Mouse (Mus musculus): ENCODE data around the gene Hdc.
"Not testable (repeated sequence)": the region's sequence is repeated elsewhere in the genome, so short reads cannot be mapped to it uniquely, and the experiment has no call there.

The Hdc gene

DNA sequence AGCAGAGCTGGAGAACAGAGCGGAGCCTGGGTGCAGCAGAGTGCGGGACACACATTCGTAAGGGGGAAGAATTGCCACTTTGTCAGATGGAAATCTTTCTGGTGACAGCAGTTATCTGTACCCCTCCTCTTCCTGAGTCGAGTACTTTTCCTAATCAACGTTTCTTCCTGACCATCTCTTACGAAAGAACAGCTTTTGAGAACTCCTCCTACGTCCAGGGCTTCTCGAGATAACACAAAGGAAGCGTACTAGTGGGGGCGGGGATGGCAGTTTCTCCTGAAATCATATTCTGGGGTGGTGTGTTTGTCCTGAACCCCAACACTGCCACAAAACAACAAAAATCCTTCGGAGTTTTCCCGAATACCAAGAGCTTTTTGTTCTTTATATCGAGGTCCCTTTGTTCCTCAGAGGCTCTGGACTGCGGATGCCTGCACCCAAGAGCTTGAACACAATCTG is at the start of gene Hdc:
Hdc (minus strand) TSS at position 51 of the 456 bp plus-strand sequence.
- no peak for DNase-seq (ENCODE audit: low read depth, low spot score)

DNA sequence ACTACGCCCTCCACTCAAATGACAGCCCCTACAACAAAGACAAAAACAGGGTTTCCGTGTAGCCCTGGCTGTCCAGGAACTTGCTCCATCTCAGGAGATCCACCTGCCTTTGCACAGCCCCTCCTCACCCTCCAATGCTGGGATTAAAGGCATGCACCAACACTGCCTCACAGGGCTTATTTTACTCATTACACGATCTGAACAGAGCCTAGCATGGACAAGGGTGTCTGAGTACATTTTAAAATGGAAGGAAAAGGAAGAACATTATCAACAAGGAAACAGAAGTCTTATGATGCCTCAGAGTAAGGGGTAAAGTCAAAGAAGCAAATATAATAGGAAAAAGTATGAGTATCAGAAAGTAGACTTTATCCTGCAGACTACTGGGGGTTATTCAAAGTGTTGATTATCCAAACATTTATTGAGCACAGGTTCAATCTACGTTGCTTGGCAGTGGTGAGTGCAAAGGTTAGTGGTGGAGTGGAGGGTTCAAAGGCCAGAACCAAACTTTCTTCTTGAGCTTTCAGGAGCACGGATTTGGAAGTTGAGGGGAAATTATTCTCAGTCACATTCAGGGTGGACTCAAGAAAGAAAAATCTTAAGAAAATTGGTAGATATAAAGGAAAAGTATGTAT is 49.6 kb upstream of the Hdc start:
- DNase-seq (ENCODE audit: low read depth, low spot score): no peak

DNA sequence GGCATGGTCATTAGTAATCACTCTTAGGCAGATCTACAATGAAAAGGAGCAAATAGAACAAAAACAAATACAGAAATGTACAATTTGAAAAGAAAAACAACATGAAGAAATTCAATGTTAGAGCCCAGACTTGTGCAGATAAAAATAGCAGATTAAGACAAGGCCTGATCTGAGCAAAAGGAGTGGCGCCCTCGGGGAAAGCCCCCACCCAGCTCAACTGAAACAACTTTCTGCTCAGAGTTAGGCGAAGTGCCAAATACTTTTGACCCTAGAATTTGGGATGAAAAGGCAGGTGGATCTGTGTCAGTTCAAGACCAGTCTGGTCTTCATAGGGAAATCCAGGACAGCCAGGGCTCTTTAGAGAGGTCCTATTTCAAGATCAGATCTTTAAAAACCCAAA is 46.9 kb upstream of the Hdc start:
- DNase-seq (ENCODE audit: low read depth, low spot score): no peak

DNA sequence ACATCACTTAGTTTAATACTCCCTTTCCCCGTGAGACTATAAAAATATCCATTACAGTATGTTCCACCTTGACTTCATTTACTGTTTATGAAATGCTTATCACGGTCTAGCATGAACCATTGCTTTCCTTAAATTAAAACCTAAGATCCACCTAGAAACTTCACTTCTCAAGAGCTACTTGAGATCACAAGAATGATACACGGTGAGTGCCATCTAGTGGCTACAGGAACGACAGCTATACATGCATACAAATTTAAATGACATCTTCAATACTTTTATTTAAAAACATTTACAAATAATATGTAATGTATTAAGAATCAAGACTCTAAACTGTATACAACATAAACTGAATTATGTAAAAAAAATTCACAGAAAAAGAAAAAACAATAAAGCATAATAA is 44.4 kb upstream of the Hdc start:
- peak; percentile 80 for DNase-seq (ENCODE audit: low read depth, low spot score)

DNA sequence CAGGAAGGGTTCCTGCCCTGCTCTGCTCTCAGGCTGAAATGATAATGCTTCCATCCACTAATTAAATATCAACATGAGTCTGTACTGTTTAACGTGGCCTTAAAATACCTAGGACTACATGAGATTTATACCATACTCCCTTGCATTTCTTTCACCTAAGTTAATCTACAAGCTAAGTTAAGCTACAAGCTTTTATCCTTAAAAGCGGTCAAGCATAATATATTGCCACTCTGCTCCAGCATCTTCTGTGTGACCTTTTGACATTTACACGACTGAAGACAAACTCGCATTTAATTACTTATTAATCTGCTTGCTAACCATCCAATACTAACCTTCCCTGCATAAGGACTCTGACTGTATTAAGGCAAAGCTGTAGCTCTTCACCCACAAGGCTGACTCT is 33.8 kb upstream of the Hdc start:
- DNase-seq (ENCODE audit: low read depth, low spot score): no peak

DNA sequence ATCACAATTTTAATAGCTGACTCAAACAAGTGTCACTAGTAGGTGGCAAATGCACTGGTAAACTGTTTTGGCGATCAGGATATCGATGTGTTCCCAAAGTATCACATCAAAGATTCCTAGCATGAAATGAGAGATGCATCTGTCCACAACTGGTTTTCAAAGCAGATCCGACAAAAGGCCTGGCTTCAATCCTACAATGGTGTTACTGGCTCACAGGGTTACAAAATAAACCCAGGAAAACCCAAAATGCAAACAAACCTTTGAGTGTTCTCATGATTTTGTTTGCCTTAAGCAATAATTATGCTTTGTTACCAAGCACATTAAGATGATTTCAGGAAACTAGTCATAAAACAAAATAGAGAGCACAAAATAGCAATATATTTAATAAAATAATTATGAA is 28.7 kb upstream of the Hdc start:
- DNase-seq (ENCODE audit: low read depth, low spot score): no peak

DNA sequence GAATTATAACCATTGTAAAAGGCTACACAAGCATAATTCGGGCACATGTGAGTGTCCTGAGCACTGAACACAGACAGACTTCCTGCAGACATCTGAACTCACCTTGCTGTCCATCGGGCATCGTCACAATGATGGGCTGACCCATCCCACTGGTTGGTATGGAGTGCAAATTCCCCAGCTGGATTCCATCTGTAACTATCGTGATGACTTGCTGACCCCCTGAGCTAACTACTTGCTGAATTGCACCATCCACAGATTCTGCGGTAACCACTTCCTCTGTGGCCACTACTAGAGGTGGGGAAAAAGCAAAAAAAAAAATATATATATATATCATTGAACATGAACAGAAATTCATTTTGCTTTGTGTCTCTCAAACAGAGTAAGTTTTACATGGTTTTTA is 27.4 kb upstream of the Hdc start:
- no peak for DNase-seq (ENCODE audit: low read depth, low spot score)

DNA sequence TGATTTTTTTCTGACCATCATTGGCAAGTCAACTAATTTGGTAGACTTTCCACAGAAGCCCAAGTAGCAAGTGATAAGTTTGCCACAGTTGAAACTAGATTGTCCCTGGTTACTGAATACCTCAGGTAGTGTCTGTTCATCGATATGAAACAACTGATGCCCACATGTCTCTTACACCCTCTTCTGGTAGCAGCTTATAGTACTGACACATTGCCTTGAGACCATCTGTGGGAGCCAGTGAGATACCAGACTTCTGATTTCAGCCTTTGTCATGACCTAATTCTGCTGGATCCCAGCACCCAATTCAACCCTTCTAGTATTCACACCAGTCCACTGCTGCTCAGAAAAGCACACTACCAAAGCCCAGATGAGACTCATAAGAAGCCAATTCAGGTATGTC is 25.7 kb upstream of the Hdc start:
- DNase-seq (ENCODE audit: low read depth, low spot score): no peak

DNA sequence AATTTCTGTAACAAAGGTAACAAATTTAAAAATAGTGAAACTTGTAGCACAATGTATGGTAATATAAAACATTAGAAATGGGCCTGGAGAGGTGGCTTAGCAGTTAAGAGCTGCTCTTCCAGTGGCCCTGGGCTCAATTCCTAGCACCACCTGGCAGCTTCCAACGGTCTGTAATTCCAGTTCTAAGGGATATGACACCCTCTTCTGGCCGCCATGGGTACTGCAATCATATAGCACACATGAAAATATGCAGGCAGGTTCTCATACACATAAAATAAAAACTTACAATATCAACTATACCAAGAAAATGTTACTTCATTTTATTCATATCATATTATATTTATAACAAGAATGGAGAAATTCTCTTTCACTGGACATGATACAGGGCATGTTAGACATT is 21.2 kb upstream of the Hdc start:
- peak; percentile 23 for DNase-seq (ENCODE audit: low read depth, low spot score)

DNA sequence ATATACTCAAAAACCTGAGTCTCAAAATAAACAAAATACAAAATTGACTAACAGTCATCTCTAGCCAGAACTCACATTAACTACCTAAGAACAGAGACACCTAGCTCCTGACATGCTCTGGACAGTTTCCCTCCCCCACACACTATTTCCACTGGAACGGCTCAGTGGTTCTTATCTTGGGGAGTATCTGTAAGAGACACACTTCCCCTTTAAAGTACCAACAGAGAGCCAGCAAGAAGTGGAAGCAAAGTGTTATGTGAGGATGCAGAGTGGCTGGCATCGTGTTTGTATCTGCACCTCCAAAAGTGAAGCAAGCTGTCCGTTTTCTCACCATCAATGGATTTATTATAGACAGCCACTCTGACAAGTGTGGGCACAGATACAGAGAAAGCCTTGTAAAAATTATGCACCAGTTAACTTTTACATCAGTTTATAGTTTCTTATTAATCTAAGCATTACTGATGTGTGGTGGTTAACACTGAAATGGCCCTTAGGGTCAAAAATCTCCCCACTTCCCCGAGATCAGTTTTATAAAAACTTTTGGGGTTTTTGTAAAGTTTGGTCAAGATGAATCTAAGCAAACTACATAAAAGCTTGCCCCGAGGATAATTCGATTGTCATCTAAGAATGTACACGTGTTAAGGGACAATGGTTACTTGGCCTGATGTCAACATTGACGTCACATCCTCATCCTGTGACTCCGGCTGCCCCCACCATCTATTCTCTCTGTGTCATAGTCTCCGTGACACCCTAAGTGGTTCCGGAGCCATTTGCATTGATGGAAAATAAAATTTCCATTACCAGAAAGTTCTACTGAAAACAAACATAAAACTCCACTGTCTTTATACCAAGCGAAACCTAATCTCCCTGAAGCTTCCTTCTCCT is 17.1 kb upstream of the Hdc start:
- DNase-seq (ENCODE audit: low read depth, low spot score): no peak

DNA sequence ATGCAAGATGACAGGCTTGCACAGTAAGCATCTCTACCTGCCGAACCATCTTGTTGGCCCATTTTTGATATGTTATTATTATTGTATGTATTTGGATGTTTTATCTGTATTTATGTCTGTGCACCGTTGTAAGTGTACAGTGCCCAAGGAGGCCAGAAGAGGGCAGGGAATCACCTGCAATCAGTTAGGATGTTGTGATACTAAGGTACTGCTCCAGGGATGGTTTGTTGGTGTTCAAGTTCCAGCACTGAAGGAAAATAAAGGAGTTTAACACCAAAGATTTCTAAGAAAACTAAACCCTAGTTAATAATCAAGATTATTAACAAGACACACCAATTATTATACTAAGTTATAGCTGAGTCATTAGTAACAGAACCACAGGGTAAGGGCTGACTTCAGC is 14.1 kb upstream of the Hdc start:
- no peak for DNase-seq (ENCODE audit: low read depth, low spot score)

DNA sequence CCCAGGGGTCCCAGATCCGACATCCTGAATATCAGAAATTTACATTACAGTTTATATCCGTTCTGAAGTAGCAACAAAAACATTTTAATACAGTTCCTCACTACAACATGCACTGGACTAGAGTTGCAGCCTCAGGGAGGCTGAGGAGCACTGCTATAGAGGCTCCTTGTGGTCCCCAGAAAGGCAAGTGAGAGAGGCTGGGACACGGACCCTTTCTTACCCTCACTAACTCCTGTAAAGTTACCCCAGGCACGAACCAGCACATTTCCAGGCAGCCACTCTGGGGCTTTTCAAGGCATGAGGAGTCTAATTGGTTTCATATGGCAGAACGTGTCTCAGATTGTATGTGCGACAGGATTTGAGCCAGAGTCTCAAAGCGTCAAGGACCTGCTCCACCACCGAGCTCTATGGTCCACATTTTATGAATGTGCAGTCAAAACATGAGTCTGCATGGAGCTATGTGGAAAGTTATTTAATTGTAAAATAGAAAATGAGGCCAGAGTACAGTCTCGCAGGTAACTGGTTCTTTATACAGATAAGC is 9.4 kb upstream of the Hdc start:
- DNase-seq (ENCODE audit: low read depth, low spot score): no peak

DNA sequence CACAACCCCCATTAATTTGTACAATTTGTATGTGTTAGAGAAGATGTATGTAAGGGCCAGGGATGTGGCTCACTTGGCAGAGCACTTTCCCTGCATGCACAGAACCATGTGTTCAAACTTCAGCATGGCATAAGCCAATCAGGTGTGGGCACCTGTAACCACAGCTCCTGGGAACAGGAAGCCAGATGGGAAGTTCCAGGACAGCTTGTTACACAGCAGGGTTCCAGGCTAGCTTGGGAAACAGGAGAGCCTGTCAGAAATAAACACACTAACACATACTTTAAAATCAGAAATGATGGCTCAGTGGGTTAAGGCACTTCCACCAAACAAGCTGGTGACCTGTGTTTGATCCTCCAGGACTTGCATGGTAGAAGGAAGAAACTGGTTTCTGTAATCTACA is 4.0 kb upstream of the Hdc start:
- DNase-seq (ENCODE audit: low read depth, low spot score): no peak

DNA sequence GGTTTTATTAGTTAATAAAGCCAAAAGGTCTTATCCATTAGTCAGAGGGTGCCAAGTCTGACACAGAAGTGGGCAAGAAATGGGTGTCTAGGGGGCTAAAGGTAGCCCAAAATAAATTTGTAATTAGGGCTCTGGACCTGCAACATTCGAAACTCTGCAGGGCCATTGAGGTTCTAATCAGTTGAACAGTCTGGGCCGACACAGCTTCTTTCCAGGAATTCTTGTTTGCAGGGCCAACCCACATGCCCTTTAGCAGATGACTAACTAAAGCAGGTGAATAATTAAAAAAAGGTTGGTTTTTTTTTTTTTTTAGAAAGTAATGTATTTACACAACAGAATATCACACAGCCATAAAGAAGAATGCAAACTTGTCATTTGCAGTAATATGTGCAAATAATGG is 3.4 kb upstream of the Hdc start:
- DNase-seq (ENCODE audit: low read depth, low spot score): no peak

DNA sequence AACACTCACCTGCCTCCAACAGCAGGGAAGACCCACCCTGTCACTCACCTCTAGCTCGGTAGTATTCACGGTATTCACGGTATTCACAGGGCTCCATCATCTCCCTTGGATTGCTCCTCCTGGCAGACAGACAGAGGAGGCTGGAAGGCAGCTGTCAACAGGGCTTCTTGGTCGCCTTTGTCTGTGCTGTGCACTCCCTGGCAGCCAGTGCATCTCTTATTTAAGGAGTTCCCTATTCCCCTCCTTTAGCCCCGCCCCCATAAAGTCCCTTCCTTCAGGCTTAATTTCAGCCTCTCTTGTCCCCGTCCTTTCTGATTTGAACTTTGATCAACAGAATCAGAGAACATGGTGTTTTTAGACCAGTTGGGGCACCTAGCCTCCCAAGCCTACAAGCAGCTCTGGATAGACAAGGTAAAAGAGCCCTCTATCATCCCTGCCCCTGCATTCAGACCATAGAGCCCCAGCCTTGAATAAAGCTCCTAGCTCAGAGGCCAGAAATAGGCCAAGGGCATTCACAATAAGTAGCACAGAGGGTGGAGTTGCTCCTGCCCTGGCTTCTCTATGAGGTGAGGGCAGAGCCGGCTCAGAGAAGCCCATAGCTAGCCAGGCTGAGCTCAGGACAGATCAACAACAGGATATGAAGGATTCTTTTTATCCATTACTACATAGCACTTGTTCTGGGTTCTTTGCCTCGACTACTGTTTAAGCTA is 474 bp downstream of the Hdc start:
- no peak for DNase-seq (ENCODE audit: low read depth, low spot score)

DNA sequence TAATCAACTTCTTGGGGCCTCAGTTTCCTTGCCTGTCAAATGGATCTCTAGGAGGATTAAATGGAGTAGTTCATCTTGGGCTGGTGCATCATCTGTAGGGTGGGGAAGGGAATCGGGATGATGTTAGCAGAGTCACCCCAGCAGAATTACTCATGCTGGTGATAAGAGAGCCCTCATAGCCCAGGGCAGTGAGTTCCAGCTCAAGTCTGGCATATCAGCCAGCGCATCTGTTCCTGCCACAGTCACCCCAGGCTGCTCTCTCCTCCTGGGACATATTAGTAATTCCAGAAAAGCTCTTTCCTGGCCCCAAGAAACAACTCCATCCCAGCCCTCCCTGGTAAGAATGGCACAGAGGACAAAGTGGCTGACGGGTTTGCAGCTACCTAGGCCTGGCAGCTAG is 3.7 kb downstream of the Hdc start:
- peak; percentile 45 for DNase-seq (ENCODE audit: low read depth, low spot score)

DNA sequence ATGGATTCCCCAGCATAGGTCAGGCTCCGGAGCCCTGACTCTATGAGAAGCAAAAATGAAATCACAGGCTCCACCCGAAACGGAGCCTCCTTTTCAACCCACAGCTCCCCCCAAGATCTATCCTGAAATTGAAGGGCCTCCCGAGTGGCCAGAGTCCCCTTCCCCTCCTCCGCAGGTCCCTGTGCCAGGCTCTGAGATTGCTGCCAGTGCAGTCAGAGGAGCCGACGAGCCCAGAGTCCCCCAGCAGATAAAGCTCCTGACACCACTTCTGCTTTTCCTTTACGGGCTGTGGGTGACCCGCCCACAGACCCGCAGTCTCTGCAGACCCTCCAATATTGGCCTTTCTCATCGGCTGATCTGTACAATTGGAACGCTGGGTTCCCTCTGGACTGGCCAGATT is 9.5 kb downstream of the Hdc start:
- DNase-seq (ENCODE audit: low read depth, low spot score): not testable (repeated sequence)

DNA sequence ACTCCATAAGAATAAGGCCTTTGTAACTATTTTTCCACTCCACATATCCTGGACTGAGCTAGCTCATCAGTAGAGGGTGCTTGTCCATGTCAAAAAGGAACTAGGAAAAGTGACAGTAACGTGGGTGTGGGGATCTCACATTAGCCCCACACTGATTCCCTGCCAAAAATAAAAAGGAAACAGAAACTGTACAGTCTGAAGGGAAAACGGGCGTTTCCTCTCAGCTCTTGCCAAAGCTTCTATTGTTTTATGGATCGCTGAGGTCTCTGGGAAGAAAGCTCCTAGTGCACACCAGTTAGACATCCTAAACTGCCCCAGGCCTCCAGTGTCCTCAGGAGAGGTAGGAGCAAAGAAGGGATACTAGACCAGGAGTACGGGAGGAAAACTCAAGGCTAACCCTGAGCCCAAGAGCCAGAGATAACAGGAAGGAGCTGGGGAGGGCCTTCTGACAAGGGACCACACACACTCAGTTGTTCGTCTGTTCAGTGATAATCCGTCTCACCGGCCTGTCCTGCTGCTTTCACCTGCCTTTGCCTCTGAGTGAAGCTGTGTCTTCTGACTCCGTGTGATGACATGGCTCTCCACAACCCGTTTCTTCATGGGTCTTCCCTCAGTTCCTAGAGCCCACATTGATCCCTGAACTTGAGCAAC is 11.4 kb downstream of the Hdc start:
- DNase-seq (ENCODE audit: low read depth, low spot score): peak; percentile 42

DNA sequence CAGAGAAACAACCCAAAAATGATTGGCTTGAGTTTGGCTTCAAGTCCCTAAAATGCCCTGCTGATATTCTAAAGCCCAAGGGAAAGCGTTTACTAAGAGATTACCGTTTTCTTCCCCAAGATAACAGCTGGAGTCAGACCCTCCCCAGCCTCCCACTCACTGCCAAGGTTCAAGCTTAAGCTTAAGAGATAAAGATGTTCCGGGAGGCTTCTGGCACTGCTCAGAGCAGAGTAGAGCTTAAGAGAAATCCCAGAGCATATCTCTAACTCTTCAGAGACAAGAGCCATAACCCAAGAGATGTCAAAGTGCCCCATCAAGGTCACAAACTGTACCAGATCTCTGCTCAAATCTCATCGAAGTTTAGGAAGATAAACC is 12.4 kb downstream of the Hdc start:
- DNase-seq (ENCODE audit: low read depth, low spot score): no peak

DNA sequence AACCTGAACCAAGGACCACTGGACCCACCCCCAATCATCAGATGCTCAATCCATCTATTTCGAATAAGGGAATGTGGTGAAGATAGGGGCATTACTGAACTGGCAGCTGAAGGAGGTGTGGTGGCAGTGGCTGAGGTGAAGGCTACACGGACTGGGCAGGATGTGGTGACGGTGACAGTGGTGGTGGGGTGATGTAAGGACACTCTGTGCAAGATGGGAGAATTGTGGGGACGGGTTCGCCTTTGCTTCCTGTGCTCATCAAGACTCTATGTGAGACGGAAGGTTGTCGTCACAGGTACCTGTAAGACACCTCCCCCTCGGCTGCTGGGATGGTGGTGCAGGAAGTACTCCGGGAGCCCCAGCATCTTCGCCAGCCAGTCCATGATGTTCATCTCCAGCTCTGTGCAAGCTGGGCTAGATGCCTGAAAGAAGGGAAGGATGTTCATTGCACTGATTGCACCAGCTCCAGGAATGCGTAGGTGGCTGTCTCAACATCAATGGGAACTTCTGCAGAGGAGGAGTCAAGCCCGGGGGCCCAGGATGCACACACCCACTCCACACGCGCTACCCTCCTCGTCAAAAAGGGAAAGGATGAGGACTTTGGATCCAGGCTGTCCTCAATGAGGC is 12.9 kb downstream of the Hdc start:
- no peak for DNase-seq (ENCODE audit: low read depth, low spot score)

DNA sequence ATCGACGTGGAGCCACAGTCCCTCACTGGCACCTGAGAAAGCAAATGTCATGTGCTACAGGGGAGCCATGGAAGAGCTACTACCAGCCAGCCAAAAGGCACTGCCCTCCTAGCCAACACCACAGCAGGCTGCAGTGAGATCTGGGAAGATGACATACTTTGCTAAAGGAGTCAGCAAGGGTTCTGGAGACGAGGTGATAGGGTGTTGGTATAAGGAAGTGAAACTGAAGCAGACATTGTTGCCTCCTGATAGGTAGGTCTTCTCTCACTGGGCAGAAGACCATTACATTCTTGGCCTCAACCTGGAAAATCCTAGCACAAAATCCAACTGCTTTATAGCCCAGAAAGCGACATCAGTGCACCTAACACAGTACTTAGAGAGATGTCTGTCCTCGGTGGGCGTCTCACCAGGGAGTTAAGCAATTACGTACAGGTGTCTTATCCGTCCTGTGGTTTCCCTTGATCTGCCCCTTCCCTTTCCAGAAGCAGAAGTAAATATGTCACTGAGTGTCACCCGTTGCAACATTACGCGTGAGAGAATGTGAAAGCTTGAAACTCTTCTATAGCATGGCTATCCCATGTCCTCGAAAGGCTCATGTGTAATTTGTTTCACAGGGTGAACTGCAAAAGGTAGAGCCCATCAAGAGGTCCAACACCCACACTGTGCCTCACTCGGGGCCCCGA is 17.0 kb downstream of the Hdc start:
- DNase-seq (ENCODE audit: low read depth, low spot score): no peak
